Mouse (Mus musculus): ENCODE results near the gene Ccdc87. TPM values are rescaled to one million over a fixed set of nuclear protein-coding genes. Genes with fewer than 3 reads are reported as not detected.

Ccdc87 gene
- total and polyA plus RNA-seq, 3 experiments = not detected

- in situ Hi-C loops (cut with MboI; ENCODE audit: low pct_ligation_motif_present, low pct_unique_long_range_greater_than_20kb, low sequenced_read_pairs) (no loop called here), dilution Hi-C loops (cut with MboI; ENCODE audit: extremely low pct_ligation_motif_present, extremely low pct_unique_long_range_greater_than_20kb, low sequenced_read_pairs) (no loop called here)
- Histone ChIP-seq H3K4me1 (ENCODE audit: control insufficient read depth in 1 of 2, insufficient read depth in 2 of 2) (no peaks in the 10 kb centered on the region), H3K27me3 (replicated peaks) (peaks cover 45% of the 10 kb centered on the region), H3K9ac (ENCODE audit: insufficient read depth, low read depth) (no peak overlapping the region), H3K4me2 (ENCODE audit: insufficient read depth, low read depth, poor library complexity, severe bottlenecking) (no peak overlapping the region), H3K36me3 (replicated peaks in 1 of 2; ENCODE audit: control insufficient read depth in 1 of 2, insufficient read depth in 1 of 2, low read length in 1 of 2) (no peaks in the 10 kb centered on the region), H3K9me3 (replicated peaks; ENCODE audit: low read length) (no peaks in the 10 kb centered on the region), H3K4me3 (replicated peaks in 1 of 3; ENCODE audit: low read depth in 2 of 3, low read length in 2 of 3, poor library complexity in 1 of 3) (no peak overlapping the region), H3K27ac (ENCODE audit: insufficient read depth, low read depth) (no peak overlapping the region), H3K79me2 (replicated peaks; ENCODE audit: control insufficient read depth, extremely low read depth, insufficient read depth, poor library complexity, severe bottlenecking) (no peaks in the 10 kb centered on the region)
- TF ChIP-seq MXI1 (IDR thresholded peaks at IDR 0.05; ENCODE audit: low read depth, low read length) (no peak), ELF1 (IDR thresholded peaks at IDR 0.05; ENCODE audit: low read depth, low read length) (no peak), TCF12 (IDR thresholded peaks at IDR 0.05; ENCODE audit: low read depth, low read length) (no peak), CHD2 (IDR thresholded peaks at IDR 0.05; ENCODE audit: low read length) (no peak), USF2 (conservative IDR thresholded peaks at IDR 0.05; ENCODE audit: low read depth, low read length) (no peak), KAT2A (IDR thresholded peaks at IDR 0.05; ENCODE audit: insufficient replicate concordance, low read length) (no peak), JUN (IDR thresholded peaks at IDR 0.05; ENCODE audit: insufficient read depth, low read depth, low read length) (no peak), POLR2AphosphoS2 (IDR thresholded peaks at IDR 0.05; ENCODE audit: low read depth, low read length) (no peak), RCOR1 (conservative IDR thresholded peaks at IDR 0.05; ENCODE audit: low read depth, low read length) (no peak), SMC3 (IDR thresholded peaks at IDR 0.05; ENCODE audit: low read depth, low read length) (peak; percentile 85), UBTF (IDR thresholded peaks at IDR 0.05; ENCODE audit: low read depth, low read length) (no peak), RAD21 (IDR thresholded peaks at IDR 0.05; ENCODE audit: low read depth, low read length) (peak; percentile 70), CTCF (conservative IDR thresholded peaks at IDR 0.05 in 1 of 2, IDR thresholded peaks at IDR 0.05 in 1 of 2; ENCODE audit: low read depth in 2 of 2, low read length in 2 of 2) (peak in 1 of 2 experiments; percentile 83; a peak in 2 of 4 replicates), MYC (IDR thresholded peaks at IDR 0.05; ENCODE audit: low read depth, low read length) (no peak)
- DNase-seq (ENCODE audit: extremely low read depth) = peak; percentile 31
Observed at GRCm38 (mm10) chr19:4847490-4847889, 8.3 kb downstream of the Ccdc87 start.

GRCm38 (mm10) chr19:4849800-4850199 lies 10.6 kb downstream of the Ccdc87 start:
- no peak for TF ChIP-seq ZC3H11A (IDR thresholded peaks at IDR 0.05; ENCODE audit: low read depth, low read length)
- TF ChIP-seq PAX5 (IDR thresholded peaks at IDR 0.05; ENCODE audit: low read length) = no peak
- no peak for TF ChIP-seq KAT2A (IDR thresholded peaks at IDR 0.05; ENCODE audit: insufficient replicate concordance, low read length)
- TF ChIP-seq MAZ (IDR thresholded peaks at IDR 0.05; ENCODE audit: low read depth, low read length) = no peak
- no peak for TF ChIP-seq POLR2AphosphoS2 (IDR thresholded peaks at IDR 0.05; ENCODE audit: low read depth, low read length)
- no peak for TF ChIP-seq E2F4 (IDR thresholded peaks at IDR 0.05; ENCODE audit: insufficient replicate concordance, low read depth, low read length)
- no peak for TF ChIP-seq IRF4 (IDR thresholded peaks at IDR 0.05; ENCODE audit: low read depth, low read length)
- TF ChIP-seq POLR2A (IDR thresholded peaks at IDR 0.05; ENCODE audit: low read depth, low read length) = no peak
- TF ChIP-seq TBP (conservative IDR thresholded peaks at IDR 0.05; ENCODE audit: low read depth, low read length) = no peak
- TF ChIP-seq JUN (IDR thresholded peaks at IDR 0.05; ENCODE audit: insufficient read depth, low read depth, low read length) = no peak
- no peak for TF ChIP-seq JUND (conservative IDR thresholded peaks at IDR 0.05; ENCODE audit: low read depth, low read length)
- no peak for TF ChIP-seq MYC (IDR thresholded peaks at IDR 0.05; ENCODE audit: low read depth, low read length)
- no peak for TF ChIP-seq NRF1 (IDR thresholded peaks at IDR 0.05; ENCODE audit: low read depth, low read length)
- H3K4me3 ChIP-seq (replicated peaks in 1 of 3; ENCODE audit: low read depth in 2 of 3, low read length in 2 of 3, poor library complexity in 1 of 3) = no peak overlapping the region
- H3K9me3 ChIP-seq (replicated peaks; ENCODE audit: low read length) = no peaks in the 10 kb centered on the region
- H3K9ac ChIP-seq (ENCODE audit: insufficient read depth, low read depth) = no peak overlapping the region
- H3K27me3 ChIP-seq (replicated peaks) = peaks cover 39% of the 10 kb centered on the region
- no peaks in the 10 kb centered on the region for H3K79me2 ChIP-seq (replicated peaks; ENCODE audit: control insufficient read depth, extremely low read depth, insufficient read depth, poor library complexity, severe bottlenecking)
- dilution Hi-C loops (cut with MboI; ENCODE audit: extremely low pct_ligation_motif_present, extremely low pct_unique_long_range_greater_than_20kb, low sequenced_read_pairs) = no loop called here
- no peaks in the 10 kb centered on the region for H3K4me1 ChIP-seq (ENCODE audit: control insufficient read depth in 1 of 2, insufficient read depth in 2 of 2)
- in situ Hi-C loops (cut with MboI; ENCODE audit: low pct_ligation_motif_present, low pct_unique_long_range_greater_than_20kb, low sequenced_read_pairs) = loop anchor here (25.0 kb wide), 2 partner anchors 212 to 362 kb away; partner anchors contain the start of genes 2010003K11Rik, Rce1 and Syt12
- H3K4me2 ChIP-seq (ENCODE audit: insufficient read depth, low read depth, poor library complexity, severe bottlenecking) = no peak overlapping the region
- H3K27ac ChIP-seq (ENCODE audit: insufficient read depth, low read depth) = no peak overlapping the region
- no peak for DNase-seq (ENCODE audit: extremely low read depth)
- H3K36me3 ChIP-seq (replicated peaks in 1 of 2; ENCODE audit: control insufficient read depth in 1 of 2, insufficient read depth in 1 of 2, low read length in 1 of 2) = no peaks in the 10 kb centered on the region

Measured in CH12.LX (cell line).